Mouse (Mus musculus) testis, postnatal 10 days (tissue): ENCODE data around the gene Rps6ka2.
"Not testable (repeated sequence)": the region's sequence is repeated elsewhere in the genome, so short reads cannot be mapped to it uniquely, and the experiment has no call there.

Source experiments
- DNase-seq: peaks from one replicate; pipeline ENCODE4 v3.0.0; 2021; ENCODE audit warnings: low spot score

The Rps6ka2 gene

GRCm38 (mm10) chr17:7270506-7270905, 100.6 kb downstream of the Rps6ka2 start:
- DNase-seq: no peak

DNA sequence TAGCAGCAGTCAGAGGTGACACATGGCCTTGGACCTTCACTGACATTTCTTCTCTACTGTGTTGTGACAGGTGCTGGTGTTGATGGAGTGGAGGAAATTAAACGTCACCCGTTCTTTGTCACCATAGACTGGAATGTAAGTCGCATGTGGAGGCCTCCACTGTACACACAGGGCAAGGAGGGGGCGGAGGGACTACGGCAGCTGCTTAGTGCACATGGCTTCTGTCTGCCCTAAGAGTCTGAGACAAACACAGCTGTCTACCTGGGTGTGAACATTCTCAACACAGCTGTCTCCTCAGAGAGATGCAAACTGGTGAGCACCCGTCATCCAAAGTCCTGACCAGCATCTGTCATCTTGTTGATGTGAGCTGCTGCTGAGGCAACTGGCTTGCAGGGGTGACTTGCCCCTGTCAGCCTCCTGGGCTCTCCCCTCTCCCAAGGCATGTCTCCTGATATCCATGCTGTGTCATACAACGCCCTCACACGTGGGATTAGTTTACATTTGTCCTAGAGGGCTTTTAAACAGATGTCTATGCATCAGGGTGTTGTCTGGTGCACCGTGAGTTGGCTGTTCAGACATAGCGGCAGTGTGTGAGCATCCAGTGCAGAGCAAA, 101.7 kb downstream of the Rps6ka2 start:
- DNase-seq: no peak

GRCm38 (mm10) chr17:7273054-7273453, 103.1 kb downstream of the Rps6ka2 start:
- no peak for DNase-seq

- DNase-seq: no peak
Observed at GRCm38 (mm10) chr17:7273785-7274184, 103.9 kb downstream of the Rps6ka2 start.

- no peak for DNase-seq
Observed at GRCm38 (mm10) chr17:7278702-7279242, 108.9 kb downstream of the Rps6ka2 start.

- no peak for DNase-seq
Observed at GRCm38 (mm10) chr17:7279251-7279650, 109.3 kb downstream of the Rps6ka2 start.

DNA sequence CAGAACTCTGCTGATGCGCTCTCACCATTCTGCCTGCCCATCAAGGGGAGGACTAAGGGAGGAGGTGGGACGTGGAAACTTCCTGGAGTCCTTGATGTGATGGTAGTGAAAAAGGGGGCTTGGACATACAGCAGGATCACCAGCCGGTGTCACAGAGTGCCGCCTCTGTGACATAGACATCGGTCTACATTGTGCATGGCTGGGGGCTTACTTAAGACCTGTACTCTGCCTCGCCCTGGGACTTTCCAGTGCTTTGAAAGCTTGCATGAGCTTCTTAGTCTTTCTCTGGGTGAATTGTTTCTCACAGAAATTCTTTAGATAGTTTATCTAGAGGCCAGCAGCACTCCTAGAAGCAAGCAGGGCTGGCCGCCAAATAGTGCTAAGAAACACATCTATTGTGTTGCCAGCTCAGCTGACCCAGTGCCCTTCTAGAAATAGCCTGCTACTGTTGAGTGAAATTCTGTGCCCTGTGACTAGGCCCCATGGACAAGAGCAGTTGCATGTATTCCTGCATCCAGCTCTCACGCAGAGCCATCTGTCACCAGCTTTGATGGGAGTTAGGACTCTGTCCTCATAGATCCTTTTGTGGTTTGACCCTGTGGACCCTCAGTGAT, 114.5 kb downstream of the Rps6ka2 start:
- DNase-seq: peak; percentile 82

DNA sequence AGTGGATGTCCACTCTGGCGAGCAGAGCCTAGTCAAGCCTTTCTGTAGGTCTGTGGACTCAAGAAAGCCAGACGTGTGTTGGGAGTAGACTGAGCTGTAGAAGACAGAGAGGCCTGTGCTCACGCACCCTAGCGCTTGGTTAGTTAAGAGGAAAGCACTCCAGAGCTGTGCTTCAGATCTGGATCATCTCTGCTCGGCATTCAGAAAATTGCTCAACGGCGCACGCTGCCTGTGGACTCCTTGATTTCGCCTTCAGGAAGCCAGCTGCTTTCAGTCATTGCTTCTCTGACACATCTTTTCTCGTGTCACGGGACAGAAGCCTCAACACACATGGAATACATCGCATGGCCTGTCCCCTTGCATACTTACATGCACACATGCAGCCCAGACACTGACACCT, 115.4 kb downstream of the Rps6ka2 start:
- no peak for DNase-seq

DNA sequence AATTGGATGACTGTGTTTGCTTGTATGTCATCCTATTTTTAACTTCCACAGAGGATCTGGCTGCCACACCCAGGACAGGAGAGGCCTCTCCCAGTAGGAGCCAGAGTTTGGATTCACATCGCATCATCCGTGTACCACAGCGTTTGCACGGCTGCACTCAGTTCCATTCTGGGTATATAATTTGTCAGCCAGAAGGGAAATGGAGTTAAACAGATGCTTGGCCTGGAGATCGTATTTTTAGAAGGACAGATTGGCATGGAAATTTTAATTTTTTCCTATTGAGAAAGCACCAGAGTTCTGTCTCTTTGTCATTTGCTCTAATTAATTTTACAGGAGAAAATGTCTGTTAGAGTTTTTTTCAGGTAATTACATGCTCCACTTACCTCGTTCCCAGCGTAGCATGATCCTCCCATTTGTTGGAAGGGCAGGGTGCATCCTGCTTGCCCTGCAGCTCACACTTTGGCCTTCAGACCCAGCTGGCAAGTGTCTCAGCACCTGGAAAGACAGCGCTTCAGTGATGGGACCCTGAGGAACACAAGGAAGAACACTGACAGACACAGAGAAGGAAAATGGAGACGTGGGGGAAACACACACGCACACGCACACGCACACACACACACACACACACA, 116.6 kb downstream of the Rps6ka2 start:
- DNase-seq: no peak

DNA sequence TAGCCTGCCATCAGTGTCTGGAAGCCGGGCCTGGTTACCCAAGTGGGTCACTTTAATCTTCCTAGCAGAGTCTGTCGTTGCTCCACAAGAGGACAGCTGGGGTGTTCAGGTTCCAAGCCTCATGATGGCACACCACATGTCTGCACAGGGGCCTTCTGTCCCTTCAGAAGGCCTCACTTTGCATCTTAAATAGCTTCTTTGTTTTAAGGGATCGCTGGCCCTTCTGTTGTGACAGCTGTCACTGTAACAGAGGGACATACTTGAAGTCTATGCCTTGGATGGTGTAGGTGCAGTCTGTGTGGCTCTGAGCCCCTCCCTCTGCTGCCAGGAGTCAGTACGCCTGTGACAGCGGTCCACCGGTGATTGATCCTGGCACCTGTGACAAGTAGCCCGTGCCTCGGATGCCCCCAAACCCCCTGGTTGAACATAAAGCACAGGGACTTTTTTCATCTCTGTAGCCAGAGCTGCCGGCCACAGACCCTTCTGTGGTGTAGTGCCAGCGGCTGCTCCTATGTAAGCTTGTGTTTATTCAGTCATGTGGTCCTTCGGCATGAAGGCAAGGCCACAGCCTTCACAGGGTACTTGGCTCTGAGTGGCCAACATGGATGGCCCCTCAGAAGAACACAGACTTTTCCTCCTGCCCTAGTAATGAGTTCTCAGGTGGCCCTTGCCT, 122.2 kb downstream of the Rps6ka2 start:
- DNase-seq: peak; percentile 39

- not testable (repeated sequence) for DNase-seq
Observed at GRCm38 (mm10) chr17:7306278-7307196, 136.6 kb downstream of the Rps6ka2 start.

- not testable (repeated sequence) for DNase-seq
Observed at GRCm38 (mm10) chr17:7315693-7316382, 145.9 kb downstream of the Rps6ka2 start.

DNA sequence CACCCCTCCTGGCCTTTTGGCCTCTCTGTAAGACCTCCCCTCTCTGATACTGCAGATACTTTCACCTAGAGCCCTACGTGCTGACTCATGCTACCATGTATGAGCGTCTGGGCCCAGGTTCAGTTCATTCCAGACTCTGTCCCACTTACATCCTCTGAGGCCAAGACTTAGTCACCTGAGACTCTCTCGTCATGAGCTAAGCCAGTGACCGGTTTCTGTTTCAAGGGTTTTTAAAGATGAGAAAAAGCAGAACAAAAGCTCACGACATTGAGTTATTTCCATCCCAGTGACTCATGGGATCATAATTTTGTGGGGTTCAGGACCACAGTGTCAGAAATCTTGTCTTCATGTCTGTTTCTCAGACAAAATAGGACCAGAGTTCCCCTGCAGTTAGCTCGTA, 149.9 kb downstream of the Rps6ka2 start:
- not testable (repeated sequence) for DNase-seq

GRCm38 (mm10) chr17:7324346-7324745, 154.4 kb downstream of the Rps6ka2 start, which contains the start of gene Tcp10a:
Gene Tcp10a, plus strand, starts transcription at chr17:7324646.
- DNase-seq: not testable (repeated sequence)

DNA sequence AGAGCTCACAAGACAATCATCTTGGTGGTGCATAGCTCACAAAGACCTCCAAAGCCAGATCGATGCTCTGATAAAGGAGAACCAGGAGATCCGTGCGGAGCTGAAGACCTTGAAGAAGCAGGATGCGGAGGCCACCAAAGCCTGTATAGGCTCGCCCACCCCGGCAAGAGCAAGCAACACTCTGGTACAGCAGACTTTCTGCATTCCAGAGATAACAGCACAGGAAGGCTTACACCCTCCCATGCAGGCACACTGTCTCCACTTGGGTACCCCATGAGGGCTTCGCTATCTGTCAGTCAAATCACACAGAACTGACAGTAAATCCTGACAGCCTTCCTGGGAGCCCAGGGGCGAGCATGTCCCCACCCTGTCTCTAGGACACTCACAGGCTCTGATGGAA, 156.5 kb downstream of the Rps6ka2 start:
- not testable (repeated sequence) for DNase-seq

GRCm38 (mm10) chr17:7332745-7333144, 162.8 kb downstream of the Rps6ka2 start:
- not testable (repeated sequence) for DNase-seq

DNA sequence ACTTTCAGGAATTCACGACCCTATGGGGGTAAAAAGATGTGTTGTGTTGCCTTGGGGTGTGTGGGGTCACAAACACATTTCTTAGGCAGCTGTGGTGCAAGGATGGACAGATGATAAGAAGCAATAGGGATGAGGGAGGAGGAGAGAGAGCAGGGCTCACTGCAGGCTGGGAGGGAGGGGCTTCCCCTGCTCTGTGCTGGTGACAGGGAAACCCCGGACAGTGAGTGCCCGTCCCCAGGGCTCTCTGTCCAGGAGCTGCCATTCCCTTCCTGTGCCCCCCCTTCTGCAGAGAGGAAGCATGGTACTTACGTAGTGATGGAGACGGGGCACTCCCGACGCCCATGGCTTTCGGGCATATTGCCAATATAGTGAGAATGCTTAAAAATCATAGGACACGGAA, 167.5 kb downstream of the Rps6ka2 start:
- not testable (repeated sequence) for DNase-seq

GRCm38 (mm10) chr17:7348765-7349164, 178.8 kb downstream of the Rps6ka2 start:
- not testable (repeated sequence) for DNase-seq

DNA sequence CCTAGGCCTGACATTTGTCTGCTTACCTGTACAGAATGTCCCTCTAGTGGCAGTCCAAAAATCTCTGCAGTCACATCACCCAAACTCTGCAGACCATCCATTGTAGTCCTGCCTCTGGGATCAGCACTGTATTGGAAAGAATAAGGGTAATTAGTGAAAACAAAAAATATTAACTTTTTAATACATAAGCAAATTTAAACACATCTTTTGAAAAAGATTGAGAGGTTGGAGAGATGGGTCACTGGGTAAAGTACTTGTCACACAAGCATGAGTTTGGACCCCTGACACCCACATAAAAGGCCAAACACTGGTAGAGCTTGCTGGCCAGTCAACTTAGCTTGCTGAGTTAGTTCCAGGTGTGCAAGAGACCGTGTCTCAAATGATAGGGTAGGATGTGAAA, 182.7 kb downstream of the Rps6ka2 start, which contains the start of gene Ttll2:
TSS of gene Ttll2 (minus strand) at position 101 of the 400 bp plus-strand sequence.
- not testable (repeated sequence) for DNase-seq
